ENCODE assay signal across 25 mouse cellular contexts in the genomic region with DNA sequence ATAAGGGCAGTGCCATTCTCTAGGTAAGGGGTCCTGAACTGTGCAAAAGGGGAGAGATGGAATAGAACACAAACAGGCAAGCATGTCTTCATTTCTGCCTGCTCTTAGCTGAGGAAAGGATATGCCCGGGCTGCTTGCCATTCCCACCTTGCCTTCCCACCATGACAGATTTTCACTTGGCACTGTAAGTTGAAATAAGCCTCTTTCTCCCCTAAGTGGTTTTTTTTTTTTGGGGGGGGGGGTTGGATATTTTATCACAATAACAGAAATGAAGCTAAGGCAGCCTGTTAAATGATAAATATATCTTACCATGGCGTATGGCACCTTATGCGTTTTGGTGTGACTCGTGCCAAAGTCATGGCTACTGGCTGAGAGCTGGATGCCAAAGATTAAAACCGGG.
DNase-seq lines count a peak whose midpoint lies in the region; ATAC-seq lines count a peak whose summit lies in the region.
"Had no signal": no experiment of that assay in that cellular context is flagged by ENCODE, and none has a peak within 500 bp of the region (broad histone marks: within the 10 kb centered on the region; RNA-seq: fewer than 3 reads in every experiment).

No protein-coding gene starts in this region.

- H3K9ac ChIP-seq in hindbrain, embryonic 11.5 days (ENCODE audit: low read depth, low read length): no peak overlapping the region
- H3K9ac ChIP-seq: embryonic facial prominence, embryonic 13.5 days; forebrain, embryonic 15.5 days; heart, embryonic 12.5 days; heart, embryonic 15.5 days; hindbrain, embryonic 14.5 days had no signal

- no peaks in the 10 kb centered on the region for H3K9me3 ChIP-seq in hindbrain, embryonic 11.5 days (ENCODE audit: control insufficient read depth, low read length)
- H3K9me3 ChIP-seq: embryonic facial prominence, embryonic 10.5 days; embryonic facial prominence, embryonic 13.5 days; forebrain, embryonic 15.5 days; heart, embryonic 12.5 days; heart, embryonic 15.5 days; hindbrain, embryonic 10.5 days had no signal

- WGBS in hindbrain, embryonic 11.5 days: 95% methylated on average over 5 of the region's 5 CpGs

- DNase-seq in cerebellum, postnatal 14 days: peak; percentile 38 to 52
- no peak for DNase-seq in cerebellum, adult 9-10 months
- no peak for DNase-seq in frontal cortex, postnatal 10 days (ENCODE audit: low spot score in 2 of 2)
- DNase-seq in brain, embryonic 18.5 days (ENCODE audit: low read depth, low spot score): peak; percentile 60
- no peak for DNase-seq in hindbrain, embryonic 11.5 days (ENCODE audit: low spot score)
- DNase-seq: adrenal gland, adult 2 months; adrenal gland, postnatal 25 days; embryo, embryonic 11 days; gastrocnemius, postnatal 25 days; heart, adult 18-20 months; heart, postnatal 10 days; heart, postnatal 36 days; kidney, adult 18-20 months; kidney, adult 9 months had no signal

- ATAC-seq in frontal cortex, adult (ENCODE audit: low TSS enrichment): peak; percentile 9; the same call in 1 of the 2 replicates
- ATAC-seq in hindbrain, embryonic 11.5 days (ENCODE audit: low FRiP score): no peak
- ATAC-seq: forebrain, embryonic 15.5 days; hindbrain, postnatal 0 days; intestine, embryonic 16.5 days had no signal

- H3K4me2 ChIP-seq in hindbrain, embryonic 11.5 days (replicated peaks; ENCODE audit: low read depth, low read length): no peak overlapping the region
- H3K4me2 ChIP-seq: embryonic facial prominence, embryonic 13.5 days; forebrain, embryonic 15.5 days; heart, embryonic 12.5 days; heart, embryonic 15.5 days; hindbrain, embryonic 14.5 days had no signal

- H3K27me3 ChIP-seq in hindbrain, embryonic 11.5 days (ENCODE audit: control insufficient read depth, insufficient read depth, low read length): no peaks in the 10 kb centered on the region
- H3K27me3 ChIP-seq: heart, embryonic 12.5 days; heart, embryonic 15.5 days had no signal

- H3K36me3 ChIP-seq in hindbrain, embryonic 11.5 days (ENCODE audit: control insufficient read depth, insufficient read depth, low read length): no peaks in the 10 kb centered on the region
- H3K36me3 ChIP-seq: embryonic facial prominence, embryonic 10.5 days; embryonic facial prominence, embryonic 13.5 days; forebrain, embryonic 15.5 days; heart, embryonic 12.5 days; heart, embryonic 15.5 days; hindbrain, embryonic 10.5 days had no signal

- no peaks in the 10 kb centered on the region for H3K4me1 ChIP-seq in hindbrain, embryonic 11.5 days (replicated peaks; ENCODE audit: control insufficient read depth, insufficient read depth, low read length)

- no peak overlapping the region for H3K4me3 ChIP-seq in hindbrain, embryonic 11.5 days (ENCODE audit: low read depth, low read length)
- H3K4me3 ChIP-seq: embryonic facial prominence, embryonic 10.5 days; embryonic facial prominence, embryonic 13.5 days; erythroblast, embryonic 14.5 days; forebrain, embryonic 15.5 days; heart, embryonic 12.5 days; heart, embryonic 15.5 days; hindbrain, embryonic 10.5 days had no signal

- no peak overlapping the region for H3K27ac ChIP-seq in hindbrain, embryonic 11.5 days (ENCODE audit: low read depth, low read length)
- H3K27ac ChIP-seq: embryonic facial prominence, embryonic 10.5 days; embryonic facial prominence, embryonic 13.5 days; forebrain, embryonic 15.5 days; heart, embryonic 15.5 days; hindbrain, embryonic 10.5 days; hindbrain, embryonic 14.5 days; hindbrain, postnatal 0 days had no signal

Comparison
In these comparisons a context has a peak if more than half of its experiments do, and no peak if none do; other contexts are left out.
1. DNase-seq: peak in cerebellum, postnatal 14 days (2 of 2) and brain, embryonic 18.5 days (single experiment); none in cerebellum, adult 9-10 months (single experiment), frontal cortex, postnatal 10 days (0 of 2) and hindbrain, embryonic 11.5 days (single experiment).